In the genomic region with DNA sequence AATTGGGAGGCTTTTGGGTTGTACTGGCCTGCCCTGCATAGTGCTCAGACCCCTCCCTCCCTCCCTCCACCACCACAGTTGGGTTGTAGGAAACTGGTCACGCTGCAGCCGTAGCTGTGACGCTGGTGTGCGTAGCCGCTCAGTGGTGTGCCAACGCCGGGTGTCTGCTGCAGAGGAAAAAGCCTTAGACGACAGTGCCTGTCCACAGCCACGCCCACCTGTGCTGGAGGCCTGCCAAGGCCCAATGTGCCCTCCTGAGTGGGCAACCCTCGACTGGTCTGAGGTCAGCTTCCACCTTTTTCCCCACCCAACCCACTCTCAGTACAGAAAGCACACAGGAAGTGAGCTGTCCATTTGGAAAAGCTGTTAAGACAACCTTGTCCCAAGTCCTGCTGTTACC, we compare ENCODE assay signal across 14 mouse cellular contexts.
"Had no signal": no experiment of that assay in that cellular context is flagged by ENCODE, and none has a peak within 500 bp of the region (broad histone marks: within the 10 kb centered on the region; RNA-seq: fewer than 3 reads in every experiment).

No protein-coding gene starts in this region.

- H3K9me3 ChIP-seq: limb, embryonic 10.5 days; liver, embryonic 15.5 days; midbrain, embryonic 15.5 days; neural tube, embryonic 13.5 days had no signal

- H3K4me1 ChIP-seq: limb, embryonic 10.5 days; liver, embryonic 15.5 days; midbrain, embryonic 15.5 days; neural tube, embryonic 13.5 days had no signal

- ATAC-seq: midbrain, embryonic 15.5 days had no signal

- H3K27ac ChIP-seq: limb, embryonic 10.5 days; liver, embryonic 15.5 days; macrophage; midbrain, embryonic 15.5 days; neural tube, embryonic 13.5 days had no signal

- H3K4me2 ChIP-seq: liver, embryonic 11.5 days; liver, embryonic 15.5 days; lung, embryonic 14.5 days; midbrain, embryonic 15.5 days; neural tube, embryonic 13.5 days had no signal

- H3K9ac ChIP-seq: liver, embryonic 15.5 days; lung, embryonic 14.5 days; midbrain, embryonic 15.5 days; neural tube, embryonic 13.5 days had no signal

- H3K27me3 ChIP-seq: liver, embryonic 15.5 days; midbrain, embryonic 15.5 days; neural tube, embryonic 13.5 days had no signal

- H3K4me3 ChIP-seq: limb, embryonic 10.5 days; liver, embryonic 15.5 days; midbrain, embryonic 15.5 days; neural tube, embryonic 13.5 days had no signal

- DNase-seq: kidney, adult 11 months; kidney, adult 9 months; kidney, postnatal 14 days; lung, embryonic 14.5 days; lung, postnatal 14 days; right cerebral cortex, postnatal 25 days; thymus, adult 18-20 months; thymus, postnatal 14 days had no signal
